Mouse (Mus musculus) bone marrow macrophage, adult 2 months (primary cell): ENCODE results near the gene Lrrk1.

Experiments
- CTCF ChIP-seq: IDR thresholded peaks from 2 replicates; pipeline ENCODE4 v1.5.1; 2012; ENCODE audit warnings: low read depth, mild to moderate bottlenecking, low read length, moderate library complexity
- POLR2A ChIP-seq: IDR thresholded peaks from 2 replicates; pipeline ENCODE4 v1.6.1; 2012; ENCODE audit warnings: mild to moderate bottlenecking, low read depth, low read length, borderline replicate concordance

GRCm38 (mm10) chr7:66434453-66434935, 46.3 kb upstream of the Lrrk1 start:
- TF ChIP-seq CTCF (peak; percentile 51; the same call in 1 of the 2 replicates), POLR2A (no peak)
